Mouse (Mus musculus): ENCODE data around the gene Kmt2a. TPM values are rescaled to one million over a fixed set of nuclear protein-coding genes. Genes with fewer than 3 reads are reported as not detected.

The Kmt2a gene
- total RNA-seq (2023; ENCODE audit: inconsistent age): 109 to 145 TPM (median 140 TPM) in 4 replicates

GRCm38 (mm10) chr9:44881221-44881871, at the start of gene Kmt2a:
Gene Kmt2a, minus strand, starts transcription at chr9:44881296.

GRCm38 (mm10) chr9:44920374-44921122, 39.5 kb upstream of the Kmt2a start, which contains the start of gene Atp5l:
Gene Atp5l, minus strand, starts transcription at chr9:44920742.

GRCm38 (mm10) chr9:44802808-44803450, 78.2 kb downstream of the Kmt2a start, which contains the start of gene Ttc36:
Gene Ttc36, minus strand, starts transcription at chr9:44803072.

GRCm38 (mm10) chr9:44799102-44799957, 81.8 kb downstream of the Kmt2a start, which contains the start of gene Tmem25:
Gene Tmem25, minus strand, starts transcription at chr9:44799307.

GRCm38 (mm10) chr9:44767101-44768028, 113.7 kb downstream of the Kmt2a start, which contains the start of the genes Arcn1 and Ift46:
Gene Arcn1, minus strand, starts transcription at chr9:44767845.
Gene Ift46, plus strand, starts transcription at chr9:44767908.

Other genes with a start within 250 kb of the Kmt2a start
- gene Treh, start 208.1 kb downstream of the Kmt2a start, total RNA-seq (2023; ENCODE audit: inconsistent age): not detected in 4 replicates
- 0.48 to 0.63 TPM in 2 of 4 replicates, not detected in the others for gene Phldb1, start 146.1 kb downstream of the Kmt2a start, total RNA-seq (2023; ENCODE audit: inconsistent age)
- gene Arcn1, start 113.5 kb downstream of the Kmt2a start, total RNA-seq (2023; ENCODE audit: inconsistent age): 126 to 143 TPM (median 137 TPM) in 4 replicates
- gene Ift46, start 113.4 kb downstream of the Kmt2a start, total RNA-seq (2023; ENCODE audit: inconsistent age): 55.0 to 66.8 TPM (median 59.2 TPM) in 4 replicates
- 0.64 to 0.87 TPM (median 0.64 TPM) in 3 of 4 replicates, not detected in the other for gene Tmem25, start 82.0 kb downstream of the Kmt2a start, total RNA-seq (2023; ENCODE audit: inconsistent age)
- 3.3 to 6.1 TPM (median 4.9 TPM) in 4 replicates for gene Ttc36, start 78.2 kb downstream of the Kmt2a start, total RNA-seq (2023; ENCODE audit: inconsistent age)
- gene Atp5l, start 39.4 kb upstream of the Kmt2a start, total RNA-seq (2023; ENCODE audit: inconsistent age): 137 to 172 TPM (median 149 TPM) in 4 replicates
- gene Ube4a, start 84.3 kb upstream of the Kmt2a start, total RNA-seq (2023; ENCODE audit: inconsistent age): 81.6 to 97.6 TPM (median 87.8 TPM) in 4 replicates
- gene Cd3g, start 99.1 kb upstream of the Kmt2a start, total RNA-seq (2023; ENCODE audit: inconsistent age): 1.1 to 4.0 TPM (median 2.6 TPM) in 4 replicates
- 0.99 to 5.0 TPM (median 2.6 TPM) in 4 replicates for gene Cd3d, start 100.5 kb upstream of the Kmt2a start, total RNA-seq (2023; ENCODE audit: inconsistent age)
- 2.4 to 5.5 TPM (median 3.6 TPM) in 4 replicates for gene Cd3e, start 128.3 kb upstream of the Kmt2a start, total RNA-seq (2023; ENCODE audit: inconsistent age)
- gene Mpzl2, start 158.5 kb upstream of the Kmt2a start, total RNA-seq (2023; ENCODE audit: inconsistent age): 0.27 to 1.1 TPM (median 0.77 TPM) in 4 replicates
- gene Mpzl3, start 173.9 kb upstream of the Kmt2a start, total RNA-seq (2023; ENCODE audit: inconsistent age): 6.6 to 7.4 TPM (median 7.2 TPM) in 4 replicates
- 18.6 to 28.7 TPM (median 24.3 TPM) in 4 replicates for gene Jaml, start 197.9 kb upstream of the Kmt2a start, total RNA-seq (2023; ENCODE audit: inconsistent age)
- 0.26 to 0.69 TPM (median 0.29 TPM) in 4 replicates for gene Scn2b, start 236.5 kb upstream of the Kmt2a start, total RNA-seq (2023; ENCODE audit: inconsistent age)

All from B cell, adult (primary cell).